Mouse (Mus musculus): ENCODE results near the gene Ptprj. TPM values are rescaled to one million over a fixed set of nuclear protein-coding genes. Genes with fewer than 3 reads are reported as not detected.

The Ptprj gene
- total and polyA plus RNA-seq, 3 experiments = 6.9 to 8.9 (median 7.3) TPM

GRCm38 (mm10) chr2:90566773-90567528, 13.5 kb downstream of the Ptprj start:
- no peak for TF ChIP-seq MAFK (IDR thresholded peaks at IDR 0.05; ENCODE audit: insufficient replicate concordance, low read length)
- TF ChIP-seq ZMIZ1 (IDR thresholded peaks at IDR 0.05; ENCODE audit: low read depth, low read length) = no peak
- TF ChIP-seq POLR2AphosphoS2 (IDR thresholded peaks at IDR 0.05; ENCODE audit: low read depth, low read length) = no peak
- no peak for TF ChIP-seq IRF4 (IDR thresholded peaks at IDR 0.05; ENCODE audit: low read depth, low read length)
- TF ChIP-seq MXI1 (IDR thresholded peaks at IDR 0.05; ENCODE audit: low read depth, low read length) = no peak
- no peak for TF ChIP-seq GABPA (IDR thresholded peaks at IDR 0.05; ENCODE audit: insufficient replicate concordance, low read depth, low read length)
- no peak for TF ChIP-seq MAX (IDR thresholded peaks at IDR 0.05; ENCODE audit: low read length)
- TF ChIP-seq MEF2A (IDR thresholded peaks at IDR 0.05; ENCODE audit: borderline replicate concordance, low read depth, low read length) = no peak
- no peak for TF ChIP-seq EP300 (IDR thresholded peaks at IDR 0.05; ENCODE audit: low read length)
- no peak for TF ChIP-seq ZC3H11A (IDR thresholded peaks at IDR 0.05; ENCODE audit: low read depth, low read length)
- no peak for TF ChIP-seq TCF12 (IDR thresholded peaks at IDR 0.05; ENCODE audit: low read depth, low read length)
- no peak for TF ChIP-seq JUND (conservative IDR thresholded peaks at IDR 0.05; ENCODE audit: low read depth, low read length)
- no peak for TF ChIP-seq KAT2A (IDR thresholded peaks at IDR 0.05; ENCODE audit: insufficient replicate concordance, low read length)
- TF ChIP-seq CHD2 (IDR thresholded peaks at IDR 0.05; ENCODE audit: low read length) = no peak
- TF ChIP-seq JUN (IDR thresholded peaks at IDR 0.05; ENCODE audit: insufficient read depth, low read depth, low read length) = no peak
- TF ChIP-seq E2F4 (IDR thresholded peaks at IDR 0.05; ENCODE audit: insufficient replicate concordance, low read depth, low read length) = no peak
- TF ChIP-seq SIN3A (IDR thresholded peaks at IDR 0.05; ENCODE audit: low read length) = no peak
- H3K27ac ChIP-seq (ENCODE audit: insufficient read depth, low read depth) = no peak overlapping the region
- in situ Hi-C loops (cut with MboI; ENCODE audit: low pct_ligation_motif_present, low pct_unique_long_range_greater_than_20kb, low sequenced_read_pairs) = loop anchor here (5.0 kb wide), 1 partner anchor 65 kb away; no protein-coding TSS in a partner anchor
- no peak overlapping the region for H3K9ac ChIP-seq (ENCODE audit: insufficient read depth, low read depth)
- H3K4me2 ChIP-seq (ENCODE audit: insufficient read depth, low read depth, poor library complexity, severe bottlenecking) = no peak overlapping the region
- no peak overlapping the region for H3K4me3 ChIP-seq (replicated peaks in 1 of 3; ENCODE audit: low read depth in 2 of 3, low read length in 2 of 3, poor library complexity in 1 of 3)
- peaks cover 3 to 4% of the 10 kb centered on the region in 2 experiments for H3K36me3 ChIP-seq (replicated peaks in 1 of 2; ENCODE audit: control insufficient read depth in 1 of 2, insufficient read depth in 1 of 2, low read length in 1 of 2)
- peaks cover 15% of the 10 kb centered on the region for H3K79me2 ChIP-seq (replicated peaks; ENCODE audit: control insufficient read depth, extremely low read depth, insufficient read depth, poor library complexity, severe bottlenecking)
- no peaks in the 10 kb centered on the region for H3K27me3 ChIP-seq (replicated peaks)
- no peak for DNase-seq (ENCODE audit: extremely low read depth)
- peaks cover 27 to 83% of the 10 kb centered on the region in 2 experiments for H3K4me1 ChIP-seq (ENCODE audit: control insufficient read depth in 1 of 2, insufficient read depth in 2 of 2)
- peaks cover 2% of the 10 kb centered on the region for H3K9me3 ChIP-seq (replicated peaks; ENCODE audit: low read length)
- dilution Hi-C loops (cut with MboI; ENCODE audit: extremely low pct_ligation_motif_present, extremely low pct_unique_long_range_greater_than_20kb, low sequenced_read_pairs) = no loop called here

GRCm38 (mm10) chr2:90566046-90566445, 14.4 kb downstream of the Ptprj start:
- peaks cover 3 to 4% of the 10 kb centered on the region in 2 experiments for H3K36me3 ChIP-seq (replicated peaks in 1 of 2; ENCODE audit: control insufficient read depth in 1 of 2, insufficient read depth in 1 of 2, low read length in 1 of 2)
- dilution Hi-C loops (cut with MboI; ENCODE audit: extremely low pct_ligation_motif_present, extremely low pct_unique_long_range_greater_than_20kb, low sequenced_read_pairs) = no loop called here
- in situ Hi-C loops (cut with MboI; ENCODE audit: low pct_ligation_motif_present, low pct_unique_long_range_greater_than_20kb, low sequenced_read_pairs) = loop anchor here (5.0 kb wide), 1 partner anchor 64 kb away; no protein-coding TSS in a partner anchor
- H3K27ac ChIP-seq (ENCODE audit: insufficient read depth, low read depth) = no peak overlapping the region
- no peak for DNase-seq (ENCODE audit: extremely low read depth)
- no peaks in the 10 kb centered on the region for H3K27me3 ChIP-seq (replicated peaks)
- no peak overlapping the region for H3K4me3 ChIP-seq (replicated peaks in 1 of 3; ENCODE audit: low read depth in 2 of 3, low read length in 2 of 3, poor library complexity in 1 of 3)
- H3K79me2 ChIP-seq (replicated peaks; ENCODE audit: control insufficient read depth, extremely low read depth, insufficient read depth, poor library complexity, severe bottlenecking) = peaks cover 17% of the 10 kb centered on the region
- no peak overlapping the region for H3K4me2 ChIP-seq (ENCODE audit: insufficient read depth, low read depth, poor library complexity, severe bottlenecking)
- H3K4me1 ChIP-seq (ENCODE audit: control insufficient read depth in 1 of 2, insufficient read depth in 2 of 2) = peaks cover 27 to 84% of the 10 kb centered on the region in 2 experiments
- H3K9ac ChIP-seq (ENCODE audit: insufficient read depth, low read depth) = no peak overlapping the region
- H3K9me3 ChIP-seq (replicated peaks; ENCODE audit: low read length) = no peaks in the 10 kb centered on the region
- TF ChIP-seq TBP (conservative IDR thresholded peaks at IDR 0.05; ENCODE audit: low read depth, low read length) = no peak
- no peak for TF ChIP-seq RCOR1 (conservative IDR thresholded peaks at IDR 0.05; ENCODE audit: low read depth, low read length)
- TF ChIP-seq KAT2A (IDR thresholded peaks at IDR 0.05; ENCODE audit: insufficient replicate concordance, low read length) = no peak
- no peak for TF ChIP-seq UBTF (IDR thresholded peaks at IDR 0.05; ENCODE audit: low read depth, low read length)
- no peak for TF ChIP-seq ELF1 (IDR thresholded peaks at IDR 0.05; ENCODE audit: low read depth, low read length)
- TF ChIP-seq E2F4 (IDR thresholded peaks at IDR 0.05; ENCODE audit: insufficient replicate concordance, low read depth, low read length) = no peak
- TF ChIP-seq USF2 (conservative IDR thresholded peaks at IDR 0.05; ENCODE audit: low read depth, low read length) = no peak
- no peak for TF ChIP-seq IRF4 (IDR thresholded peaks at IDR 0.05; ENCODE audit: low read depth, low read length)
- TF ChIP-seq ETS1 (conservative IDR thresholded peaks at IDR 0.05; ENCODE audit: low read depth, low read length) = no peak

All from CH12.LX (cell line).